Mouse (Mus musculus): ENCODE measurements around the gene Ankrd55.

DNA sequence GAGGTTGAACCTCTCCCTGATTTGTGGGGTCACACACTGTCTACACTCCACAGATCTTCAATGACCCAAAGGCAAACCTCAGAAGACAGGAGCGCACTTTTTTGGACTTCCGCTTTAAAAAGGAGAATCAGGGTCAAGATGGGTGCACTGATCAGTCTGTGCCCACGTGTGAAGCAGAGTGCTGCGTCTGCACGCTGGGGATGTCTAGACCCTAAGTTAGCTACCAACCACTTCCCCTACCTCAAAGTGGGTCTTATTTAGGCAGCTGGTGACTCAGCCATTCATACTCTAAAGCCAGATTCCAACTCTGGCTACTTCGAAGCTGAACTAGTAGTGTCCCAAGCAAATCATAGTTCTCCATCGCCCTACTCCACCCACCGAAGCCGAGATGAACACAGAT is 48.9 kb downstream of the Ankrd55 start:
- TF ChIP-seq ZNF384 (IDR thresholded peaks at IDR 0.05; ENCODE audit: low read depth, low read length) = no peak
- no peak for TF ChIP-seq MAFK (IDR thresholded peaks at IDR 0.05; ENCODE audit: insufficient read depth, low read depth, low read length)
